Mouse (Mus musculus) c-Kit-positive CD71-positive TER-119-negative erythroid progenitor cells, embryonic 14.5 days (primary cell): ENCODE measurements at regions not wholly inside any gene's neighbourhood (a gene's known extent, or its start where the extent isn't known, plus 50 kb on each side); places are given as distances from the start of the nearest gene placed in this dataset.

Source experiments
- DNase-seq: peaks from one replicate; pipeline ENCODE4 v3.0.0-alpha.2; 2013; ENCODE audit warnings: low read depth

DNA sequence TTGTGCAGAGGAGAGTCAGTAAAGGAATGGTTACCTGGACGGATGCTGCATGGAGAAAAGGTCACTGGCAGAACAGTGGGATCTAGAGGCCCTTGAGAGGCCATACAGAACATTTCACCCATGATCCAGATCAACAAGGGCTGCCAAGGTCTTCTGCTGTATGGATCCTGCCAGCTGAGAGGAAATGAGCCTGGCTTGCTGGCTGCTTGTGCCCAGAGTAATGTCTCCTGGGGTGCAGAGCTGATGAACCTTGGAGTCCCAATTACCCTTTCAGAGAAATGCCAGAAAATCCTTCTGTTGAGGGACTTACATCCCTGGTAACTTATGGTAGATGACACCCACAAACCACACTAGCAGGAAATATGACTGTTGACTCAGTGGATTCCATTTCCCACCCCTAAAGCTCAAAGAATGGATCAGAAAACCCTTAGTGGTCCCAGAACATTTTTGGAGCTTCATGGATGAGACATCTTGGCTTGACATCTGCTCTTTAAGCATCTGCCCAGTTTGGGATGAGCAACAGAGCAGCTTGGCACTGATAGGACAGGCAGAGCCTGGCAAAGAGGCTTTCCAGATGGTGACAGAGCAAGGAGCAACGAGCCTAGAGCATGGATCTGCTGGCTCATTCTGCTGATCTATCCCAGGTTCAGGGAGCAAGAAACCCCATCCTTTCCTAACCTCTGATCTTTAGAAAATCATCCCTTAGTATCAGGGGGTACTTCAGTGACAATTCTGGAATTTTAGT, 416.6 kb downstream of the Adra2a start:
- no peak for DNase-seq

DNA sequence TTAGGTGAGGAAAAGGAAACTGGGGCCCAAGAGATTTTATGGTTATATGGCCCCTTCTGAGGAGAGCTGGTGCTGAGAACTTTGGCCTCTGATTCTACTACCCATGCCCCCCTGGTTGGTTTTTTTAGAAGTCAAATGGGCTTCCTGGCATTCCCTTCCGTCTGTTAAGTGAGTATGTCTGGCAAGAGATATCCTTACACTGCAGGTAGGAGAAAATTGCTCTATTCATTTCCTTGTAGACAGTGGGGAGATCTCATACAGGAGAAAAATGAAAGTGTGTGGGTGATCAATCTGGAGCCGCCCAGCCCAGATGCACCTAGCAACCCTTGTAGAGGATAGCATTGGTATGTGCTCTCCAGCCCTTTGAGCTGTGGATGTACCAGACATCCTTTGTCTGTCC, 418.5 kb downstream of the Adra2a start:
- DNase-seq: no peak

- DNase-seq: no peak
Measured at GRCm38 (mm10) chr19:54470034-54470433, 426.1 kb downstream of the Adra2a start.

GRCm38 (mm10) chr19:54498066-54498465, 454.1 kb downstream of the Adra2a start:
- DNase-seq: no peak

DNA sequence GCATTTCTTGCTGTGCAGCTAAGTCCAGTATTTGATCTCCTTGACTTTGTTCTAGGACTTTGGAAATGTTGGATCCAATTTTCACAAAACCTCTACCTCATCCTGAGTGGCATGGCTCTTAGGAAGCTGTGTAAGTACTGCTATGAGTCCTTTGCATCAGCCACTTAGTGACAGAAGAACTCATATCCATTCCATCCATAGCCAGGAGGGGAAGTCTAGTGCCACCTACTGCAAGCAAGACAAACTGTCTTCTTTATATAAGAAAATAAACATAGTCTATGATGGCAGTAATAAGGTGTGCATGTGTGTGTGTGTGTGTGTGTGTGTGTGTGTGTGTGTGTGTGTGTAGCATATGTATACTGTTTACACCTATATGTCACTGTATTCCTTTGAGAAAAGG, 489.9 kb downstream of the Adra2a start:
- DNase-seq: no peak

DNA sequence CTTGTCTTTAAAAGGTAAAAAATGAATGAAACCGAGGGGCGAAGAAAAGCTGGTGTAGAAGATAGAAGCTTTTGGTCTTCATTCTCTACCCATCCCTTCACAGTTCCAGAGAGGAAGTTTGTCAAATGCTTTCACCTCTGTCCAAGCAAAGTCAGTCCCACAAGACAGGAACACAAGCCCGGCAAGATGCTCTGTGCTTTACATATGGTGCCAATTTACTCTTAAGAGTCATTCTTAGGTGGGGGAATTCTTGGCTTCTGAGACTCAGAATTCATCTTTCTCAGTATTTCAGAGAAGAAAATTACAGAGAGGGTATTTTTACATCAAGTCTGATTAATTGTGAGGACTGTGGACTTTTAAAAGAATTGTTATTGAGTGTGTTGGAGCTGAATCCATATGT, 511.4 kb downstream of the Adra2a start:
- DNase-seq: no peak

DNA sequence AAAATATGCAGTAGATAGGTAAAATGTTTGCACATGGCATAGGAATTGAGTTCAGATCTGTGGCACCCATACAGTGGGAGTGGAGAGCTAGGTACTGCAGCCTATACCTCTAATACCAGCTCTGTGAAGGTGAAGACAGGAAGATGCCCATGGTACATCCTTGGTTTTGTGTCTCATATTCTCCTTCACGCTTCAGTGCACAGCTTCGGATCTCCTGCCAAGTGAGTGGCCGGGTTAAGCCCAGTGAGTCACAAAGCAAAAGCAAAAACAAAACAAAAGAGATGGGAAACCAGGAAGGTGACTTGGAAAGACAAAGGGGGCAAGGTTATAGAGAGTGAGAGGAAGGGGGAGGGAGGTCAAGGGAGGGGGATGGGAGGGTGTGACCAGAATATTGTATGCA, 514.0 kb downstream of the Adra2a start:
- no peak for DNase-seq

DNA sequence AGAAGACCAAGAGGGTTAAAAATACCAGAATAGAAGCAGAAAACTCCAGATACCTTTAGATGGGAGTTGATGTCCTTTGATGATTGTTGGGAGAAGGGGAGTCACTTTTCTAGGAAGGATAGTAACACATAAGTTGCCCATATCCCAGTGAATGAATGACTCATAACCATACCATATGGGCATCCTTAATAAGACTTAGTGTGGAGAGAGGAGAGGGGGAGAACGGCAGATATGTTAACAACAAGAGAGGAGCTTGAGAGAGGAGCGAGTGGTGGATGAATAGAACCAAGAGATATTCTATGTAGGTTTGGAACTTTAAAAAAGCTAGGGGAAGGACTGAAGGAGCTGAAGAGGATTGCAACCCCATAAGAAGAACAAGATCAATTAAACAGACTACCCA, 539.6 kb downstream of the Adra2a start:
- no peak for DNase-seq

GRCm38 (mm10) chr19:54584687-54585237, 540.8 kb downstream of the Adra2a start:
- DNase-seq: no peak

DNA sequence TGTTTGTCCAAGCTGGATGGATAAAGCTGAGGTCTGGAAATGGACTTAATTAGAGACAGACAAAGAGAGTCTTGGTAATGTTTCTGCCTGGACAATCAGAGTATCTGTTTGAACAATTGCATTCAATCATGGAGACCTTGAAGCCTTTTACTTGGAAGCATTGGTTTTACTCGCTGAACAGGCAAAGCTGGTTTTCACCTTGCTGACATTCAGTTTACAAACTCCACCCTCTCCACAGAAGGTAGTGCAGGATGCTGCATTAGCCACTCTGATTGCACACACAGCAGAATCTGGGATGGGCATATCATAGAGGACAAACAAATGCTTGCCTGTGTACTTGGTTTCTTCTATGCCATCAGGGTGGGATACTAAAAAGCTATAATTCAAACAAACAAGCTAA, 541.4 kb downstream of the Adra2a start:
- DNase-seq: no peak

DNA sequence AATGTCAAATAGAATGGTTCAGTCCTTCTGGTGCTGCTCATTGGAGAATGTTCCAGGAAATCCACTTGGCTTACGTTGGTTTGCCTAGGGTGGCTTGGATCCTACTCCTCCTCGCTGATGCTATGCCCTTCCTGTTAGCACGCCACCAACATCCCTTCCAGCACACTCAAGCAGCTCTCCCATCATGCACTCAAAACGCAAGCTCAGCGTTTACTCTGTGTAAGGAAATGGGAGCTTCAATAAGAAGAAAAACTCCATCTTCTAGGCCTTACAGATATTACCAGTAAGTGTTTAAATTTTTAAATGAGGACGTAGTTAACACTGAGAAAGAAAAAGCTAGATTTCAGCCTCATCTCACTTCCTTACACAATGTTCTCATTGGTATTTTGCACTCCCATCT, 523.7 kb downstream of the Gpam start:
- no peak for DNase-seq

- no peak for DNase-seq
Measured at GRCm38 (mm10) chr19:54605346-54605745, 521.7 kb downstream of the Gpam start.

- DNase-seq: no peak
Measured at GRCm38 (mm10) chr19:54616924-54617323, 510.1 kb downstream of the Gpam start.
